Mouse (Mus musculus) thymus, postnatal 25 days (tissue): ENCODE results near the gene Nop58.
"Not testable (repeated sequence)": the region's sequence is repeated elsewhere in the genome, so short reads cannot be mapped to it uniquely, and the experiment has no call there.

Experiments used
- DNase-seq: peaks from one replicate; pipeline ENCODE4 v3.0.0; 2022

Gene Nop58

DNA sequence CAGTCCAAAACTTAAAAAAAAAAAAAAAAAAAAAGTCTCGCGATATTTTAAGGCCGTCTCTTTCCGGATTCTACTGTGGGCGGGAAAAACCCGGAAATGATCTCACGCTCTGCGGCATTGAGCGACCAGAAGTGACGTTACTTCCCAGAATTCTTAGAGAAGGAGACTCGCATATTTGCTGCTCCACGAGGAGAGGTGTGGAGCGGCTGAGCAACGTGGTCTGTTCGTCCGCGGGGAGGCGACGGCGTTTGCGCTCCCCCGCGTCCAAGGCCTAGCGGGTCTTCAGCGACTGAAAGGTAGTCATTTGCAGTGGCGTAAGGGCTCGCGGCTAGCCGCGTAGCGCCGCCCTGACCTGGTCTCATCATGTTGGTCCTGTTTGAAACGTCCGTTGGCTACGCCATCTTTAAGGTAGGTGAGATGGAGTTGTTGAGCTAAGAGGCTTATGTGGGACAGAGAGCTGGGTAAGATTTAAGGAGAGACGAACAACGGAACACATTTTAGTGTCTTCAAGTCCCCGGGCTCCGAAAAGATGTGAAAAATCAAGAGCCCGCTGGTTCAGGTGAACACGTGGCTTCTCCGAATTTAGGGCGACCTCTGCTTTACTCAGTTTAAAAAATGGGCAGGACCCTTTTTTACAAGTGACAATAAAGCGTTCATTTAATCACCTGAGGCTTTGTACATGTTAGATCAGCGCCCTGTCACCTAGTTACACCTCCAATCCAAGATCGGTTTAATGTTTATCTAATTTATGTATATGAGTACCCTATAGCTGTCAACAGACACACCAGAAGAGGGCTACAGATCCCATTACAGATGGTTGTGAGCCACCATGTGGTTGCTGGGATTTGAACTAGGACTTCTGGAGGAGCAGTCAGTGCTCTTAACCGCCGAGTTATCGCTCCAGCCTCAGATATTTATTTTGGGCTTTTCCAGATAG is at the start of gene Nop58:
Nop58 (plus strand) TSS at position 153 of the 937 bp plus-strand sequence.
- peak; percentile 84 for DNase-seq

GRCm38 (mm10) chr1:59636349-59636748 is 48.4 kb upstream of the Nop58 start:
- no peak for DNase-seq

GRCm38 (mm10) chr1:59638371-59638770 is 46.4 kb upstream of the Nop58 start:
- no peak for DNase-seq

- DNase-seq, result no peak
Measured at GRCm38 (mm10) chr1:59642488-59642887, 42.3 kb upstream of the Nop58 start.

DNA sequence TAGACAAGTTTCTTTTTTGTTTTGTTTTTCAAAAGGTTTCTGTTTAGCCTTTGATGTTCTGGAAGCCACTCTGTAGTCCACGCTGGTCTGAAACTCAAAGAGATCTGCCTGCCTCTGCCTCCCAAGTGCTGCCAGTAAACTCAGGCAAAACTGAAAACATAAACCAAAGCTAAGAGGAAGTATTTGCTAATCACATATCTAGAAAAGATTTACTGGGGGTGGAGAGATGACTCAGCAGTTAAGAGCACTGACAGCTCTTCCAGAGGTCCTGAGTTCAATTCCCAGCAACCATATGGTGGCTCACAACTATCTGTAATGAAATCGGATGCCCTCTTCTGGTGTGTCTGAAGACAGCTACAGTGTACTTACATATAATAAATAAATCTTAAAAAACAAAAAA is 38.3 kb upstream of the Nop58 start:
- DNase-seq, result not testable (repeated sequence)

GRCm38 (mm10) chr1:59651201-59651819 is 33.5 kb upstream of the Nop58 start:
- no peak for DNase-seq

GRCm38 (mm10) chr1:59653243-59653911 is 31.4 kb upstream of the Nop58 start:
- DNase-seq, result no peak

DNA sequence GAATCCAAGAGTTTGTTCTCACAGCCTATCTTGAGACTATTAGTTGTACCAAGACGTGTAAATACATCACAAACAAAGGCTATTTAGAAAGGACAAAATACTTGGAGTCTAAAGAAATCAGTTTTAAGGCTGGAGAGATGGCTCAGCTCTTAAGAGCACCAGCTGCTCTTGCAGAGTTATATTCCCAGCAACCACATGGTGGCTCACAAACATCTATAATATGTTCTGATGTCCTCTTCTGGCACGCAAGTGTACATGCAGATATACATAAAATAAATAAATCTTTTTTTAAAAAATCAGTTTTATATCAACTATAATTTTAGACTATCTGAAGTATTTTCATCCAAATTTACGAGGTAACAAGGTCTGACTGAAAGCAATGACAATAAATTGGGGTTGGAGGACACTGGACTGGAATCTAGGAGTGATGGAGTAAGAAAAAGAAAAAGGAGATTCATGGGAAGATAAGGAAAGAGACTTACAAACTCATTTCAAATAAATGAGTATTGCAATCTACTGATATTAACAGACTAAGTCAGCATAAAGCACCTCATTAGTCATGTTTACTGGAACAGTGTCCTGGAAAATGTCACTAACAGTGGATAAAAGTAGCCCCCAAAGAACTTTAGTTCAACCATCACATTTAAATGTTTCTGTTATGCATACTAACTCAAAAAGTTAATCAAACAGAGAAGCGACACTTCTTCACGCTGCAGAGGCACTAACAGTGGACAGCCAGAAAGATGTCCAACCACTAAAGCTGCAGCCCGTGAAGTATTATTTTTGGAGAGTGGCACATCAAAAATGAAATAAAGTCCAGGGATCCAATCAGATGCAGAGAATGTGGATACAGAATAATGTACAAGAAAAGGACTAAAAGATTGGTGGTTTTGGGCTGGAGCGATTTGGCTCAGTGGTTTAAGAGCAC is 28.3 kb upstream of the Nop58 start:
- DNase-seq, result no peak

GRCm38 (mm10) chr1:59663456-59664135 is 21.2 kb upstream of the Nop58 start:
- no peak for DNase-seq

DNA sequence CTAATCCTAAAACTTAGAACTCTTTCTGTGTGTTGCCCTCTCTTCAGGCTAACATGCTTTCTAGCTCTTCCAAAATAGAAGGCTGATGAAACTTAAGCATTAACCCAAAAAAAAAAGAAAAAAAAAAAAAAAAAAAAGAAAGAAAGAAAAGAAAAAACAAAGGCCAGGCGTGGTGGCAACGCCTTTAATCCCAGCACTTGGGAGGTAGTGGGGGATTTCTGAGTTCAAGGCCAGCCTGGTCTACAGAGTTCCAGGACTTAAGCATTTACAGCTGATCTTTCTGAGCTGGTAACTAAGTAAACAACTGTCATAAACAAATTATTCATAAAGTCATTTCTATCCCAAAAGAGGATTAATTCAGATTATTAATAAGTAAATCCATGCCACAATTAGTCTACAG is 15.9 kb upstream of the Nop58 start:
- DNase-seq, result no peak

- DNase-seq, result peak; percentile 43
Measured at GRCm38 (mm10) chr1:59669962-59670630, 14.7 kb upstream of the Nop58 start.

GRCm38 (mm10) chr1:59670641-59671168 is 14.1 kb upstream of the Nop58 start, which contains the start of gene Sumo1:
Gene Sumo1 (minus strand): TSS chr1:59670834.
- peak; percentile 86 for DNase-seq

DNA sequence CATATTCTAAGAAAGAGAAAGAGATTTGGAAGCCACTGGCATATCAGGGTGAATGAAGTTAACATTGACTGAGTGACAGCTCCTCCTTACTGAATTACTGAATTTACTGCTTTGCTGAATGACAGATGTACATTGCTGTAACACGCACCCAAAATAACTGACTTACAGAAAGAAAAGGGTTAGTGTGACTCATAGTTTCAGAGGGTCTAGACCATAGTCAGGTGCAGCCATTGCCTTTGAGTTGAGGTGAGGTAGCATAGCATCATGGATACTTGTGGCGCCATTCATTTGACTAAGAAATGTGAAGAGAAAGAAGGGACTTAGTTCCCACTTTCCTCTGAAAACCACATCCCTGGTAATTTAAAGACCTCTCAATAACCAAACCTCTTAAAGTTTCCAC is 11.1 kb upstream of the Nop58 start:
- DNase-seq, result no peak

GRCm38 (mm10) chr1:59683926-59684818 is 599 bp upstream of the Nop58 start:
- DNase-seq, result peak; percentile 33

DNA sequence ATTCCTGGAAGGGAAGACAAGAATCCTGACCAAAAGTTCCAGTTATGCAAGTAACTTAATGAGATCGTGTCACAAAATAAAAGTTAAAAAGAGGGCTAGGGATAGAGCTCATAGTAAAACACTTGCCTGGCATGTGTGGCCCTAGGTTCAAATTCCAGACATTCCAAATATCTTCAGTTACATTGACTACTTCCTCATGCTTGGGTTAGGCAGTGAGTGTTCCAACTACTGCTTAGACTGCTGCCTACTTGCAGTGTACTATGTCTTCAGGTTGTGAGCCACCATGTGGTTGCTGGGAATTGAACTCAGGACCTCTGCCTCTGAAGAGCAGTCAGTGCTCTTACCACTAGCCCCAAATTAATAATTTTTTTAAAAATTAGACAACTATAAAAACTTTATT is 2.7 kb downstream of the Nop58 start:
- DNase-seq, result no peak

GRCm38 (mm10) chr1:59690467-59690866 is 5.7 kb downstream of the Nop58 start:
- DNase-seq, result no peak

GRCm38 (mm10) chr1:59697751-59698150 is 13.0 kb downstream of the Nop58 start:
- no peak for DNase-seq

DNA sequence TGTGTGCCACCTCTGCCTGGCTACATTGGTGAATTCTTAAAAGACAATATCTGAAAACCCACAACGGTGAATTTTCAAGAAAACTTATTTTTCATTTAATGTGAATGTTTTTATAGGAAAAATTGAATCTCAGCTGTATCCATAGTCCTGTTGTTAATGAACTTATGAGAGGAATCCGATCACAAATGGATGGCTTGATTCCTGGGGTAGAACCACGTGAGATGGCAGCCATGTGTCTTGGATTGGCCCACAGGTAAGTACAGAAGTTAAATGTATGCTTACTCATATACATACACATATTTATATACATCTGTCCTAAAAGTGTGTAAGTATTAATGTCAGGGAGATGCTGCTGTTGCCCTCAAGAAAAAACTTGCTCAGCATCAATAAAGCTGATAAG is 13.4 kb downstream of the Nop58 start:
- DNase-seq, result no peak

DNA sequence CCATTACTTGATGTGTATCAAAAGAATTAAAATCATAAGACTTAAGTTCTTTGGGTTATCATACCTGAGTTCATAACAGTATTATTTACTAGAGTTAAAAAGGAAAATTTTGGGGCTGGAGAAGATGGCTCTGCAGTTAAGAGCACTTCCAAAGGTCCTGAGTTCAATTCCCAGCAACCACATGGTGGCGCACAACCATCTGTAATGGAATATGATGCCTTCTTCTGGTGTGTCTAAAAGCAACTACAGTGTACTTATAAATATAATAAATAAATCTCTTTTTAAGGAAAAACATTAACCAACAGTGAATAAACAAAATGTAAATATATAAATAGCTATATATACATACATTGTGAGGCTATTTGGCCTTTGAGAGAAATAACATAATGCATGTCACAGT is 17.0 kb downstream of the Nop58 start:
- no peak for DNase-seq

GRCm38 (mm10) chr1:59719900-59720299 is 35.1 kb downstream of the Nop58 start:
- DNase-seq, result no peak
